Comparison of ENCODE assay signal across 12 mouse cellular contexts in genomic region chr5:64360147-64360875, GRCm38 (mm10).
DNase-seq lines count a peak whose midpoint lies in the region; ATAC-seq and TF ChIP-seq lines count a peak whose summit lies in the region.
"Had no signal": no experiment of that assay in that cellular context is flagged by ENCODE, and none has a peak within 500 bp of the region (broad histone marks: within the 10 kb centered on the region; RNA-seq: fewer than 3 reads in every experiment).

No protein-coding gene starts in this region.

- H3K9me3 ChIP-seq in midbrain, embryonic 14.5 days (ENCODE audit: control insufficient read depth, low read length), result no peaks in the 10 kb centered on the region
- H3K9me3 ChIP-seq: embryonic facial prominence, embryonic 12.5 days; heart, embryonic 15.5 days; stomach, embryonic 15.5 days had no signal

- H3K36me3 ChIP-seq in liver, adult 2 months (ENCODE audit: control insufficient read depth, insufficient read depth, low read length), result no peaks in the 10 kb centered on the region
- H3K36me3 ChIP-seq in midbrain, embryonic 14.5 days (ENCODE audit: control insufficient read depth, insufficient read depth, low read length), result no peaks in the 10 kb centered on the region
- H3K36me3 ChIP-seq: embryonic facial prominence, embryonic 12.5 days; heart, embryonic 15.5 days; stomach, embryonic 15.5 days had no signal

- peak overlapping the region; percentile 44 for H3K27ac ChIP-seq in liver, adult 2 months (replicated peaks; ENCODE audit: insufficient read depth, low read depth, low read length)
- no peak overlapping the region for H3K27ac ChIP-seq in midbrain, embryonic 14.5 days (replicated peaks; ENCODE audit: low read depth, low read length)
- H3K27ac ChIP-seq: embryonic facial prominence, embryonic 12.5 days; heart, embryonic 15.5 days; layer of hippocampus, adult 2 months had no signal

- DNase-seq in lung, adult 18-20 months, result peak; percentile 55 to 64
- DNase-seq in lung, adult 2 months, result no peak
- peak; percentile 52 for DNase-seq in Muller cell, postnatal 12 days (ENCODE audit: inconsistent ontology term)
- no peak for DNase-seq in liver, adult 2 months (ENCODE audit: extremely low read depth, low read depth, low spot score)
- DNase-seq in layer of hippocampus, postnatal 10 days (ENCODE audit: low spot score in 2 of 2), result no peak
- no peak for DNase-seq in midbrain, embryonic 14.5 days

- H3K4me3 ChIP-seq in lung, adult 2 months (replicated peaks; ENCODE audit: extremely low read depth, low read depth, low read length), result no peak overlapping the region
- no peak overlapping the region for H3K4me3 ChIP-seq in liver, adult 2 months (ENCODE audit: insufficient read depth, low read depth, low read length)
- no peak overlapping the region for H3K4me3 ChIP-seq in midbrain, embryonic 14.5 days (replicated peaks; ENCODE audit: low read depth, low read length)
- H3K4me3 ChIP-seq: embryonic facial prominence, embryonic 12.5 days; heart, embryonic 15.5 days; layer of hippocampus, adult 2 months; stomach, embryonic 15.5 days had no signal

- no peak overlapping the region for H3K9ac ChIP-seq in liver, adult 2 months (ENCODE audit: low read depth, low read length)
- H3K9ac ChIP-seq in midbrain, embryonic 14.5 days (replicated peaks; ENCODE audit: low read length), result no peak overlapping the region
- H3K9ac ChIP-seq: embryonic facial prominence, embryonic 12.5 days; heart, embryonic 15.5 days; stomach, embryonic 15.5 days had no signal

- no peak for TF ChIP-seq CTCF in lung, adult 2 months (IDR thresholded peaks at IDR 0.05; ENCODE audit: insufficient read depth, low read length)
- no peak for TF ChIP-seq CTCF in liver, adult 2 months (IDR thresholded peaks at IDR 0.05; ENCODE audit: low read depth, low read length)

- no peak for TF ChIP-seq POLR2A in lung, adult 2 months (IDR thresholded peaks at IDR 0.05; ENCODE audit: borderline replicate concordance, extremely low read depth, low read depth, low read length)
- no peak for TF ChIP-seq POLR2A in liver, adult 2 months (IDR thresholded peaks at IDR 0.05; ENCODE audit: extremely low read depth, insufficient read depth, low read length)

- 52% methylated on average over 8 of the region's 8 CpGs for WGBS in lung, adult 2 months
- WGBS in liver, adult 2 months, result 85% methylated on average over 8 of the region's 8 CpGs
- 81% methylated on average over 8 of the region's 8 CpGs for WGBS in midbrain, embryonic 14.5 days

- H3K79me2 ChIP-seq in liver, adult 2 months (ENCODE audit: control insufficient read depth, insufficient read depth, low read length), result no peaks in the 10 kb centered on the region

- H3K27me3 ChIP-seq in liver, adult 2 months (ENCODE audit: control insufficient read depth, insufficient read depth, low read length), result no peaks in the 10 kb centered on the region
- no peaks in the 10 kb centered on the region for H3K27me3 ChIP-seq in midbrain, embryonic 14.5 days (ENCODE audit: control insufficient read depth, insufficient read depth, low read length)
- H3K27me3 ChIP-seq: embryonic facial prominence, embryonic 12.5 days; heart, embryonic 15.5 days; stomach, embryonic 15.5 days had no signal

- H3K4me1 ChIP-seq in lung, adult 2 months (ENCODE audit: control insufficient read depth, insufficient read depth, low read length), result peaks cover 32% of the 10 kb centered on the region
- H3K4me1 ChIP-seq in liver, adult 2 months (ENCODE audit: control insufficient read depth, insufficient read depth, low read length), result 0 out of 2 replicates have a peak, but pooled peaks cover 2% of the 10 kb centered on the region
- H3K4me1 ChIP-seq in midbrain, embryonic 14.5 days (ENCODE audit: control insufficient read depth, insufficient read depth, low read length), result peaks cover 9% of the 10 kb centered on the region

- ATAC-seq in neutrophil, adult 5-6 weeks (ENCODE audit: extremely low read depth, insufficient number of reproducible peaks, low FRiP score, poor library complexity, severe bottlenecking), result peak; percentile 55; the same call in 1 of the 2 replicates
- ATAC-seq in erythroblast, adult 5-6 weeks (replicated peaks; ENCODE audit: low FRiP score, poor library complexity, severe bottlenecking), result no peak
- ATAC-seq in midbrain, embryonic 14.5 days (ENCODE audit: low FRiP score, low TSS enrichment), result no peak

- H3K4me2 ChIP-seq in midbrain, embryonic 14.5 days (ENCODE audit: low read length), result no peak overlapping the region
- H3K4me2 ChIP-seq: embryonic facial prominence, embryonic 12.5 days; heart, embryonic 15.5 days; stomach, embryonic 15.5 days had no signal

Comparison
In these comparisons a context has a peak if more than half of its experiments do, and no peak if none do; other contexts are left out.
1. DNase-seq: peak in lung, adult 18-20 months (2 of 2) and Muller cell, postnatal 12 days (single experiment); none in lung, adult 2 months (single experiment), liver, adult 2 months (single experiment), layer of hippocampus, postnatal 10 days (0 of 2) and midbrain, embryonic 14.5 days (single experiment).